In genomic region chr17:15065391-15066024, GRCm38 (mm10) we compare ENCODE assay signal across 7 mouse cellular contexts. TPM values are rescaled to one million over a fixed set of nuclear protein-coding genes. Genes with fewer than 3 reads are reported as not detected.
DNase-seq lines count a peak whose midpoint lies in the region; ATAC-seq and TF ChIP-seq lines count a peak whose summit lies in the region.

No protein-coding gene starts in this region.

- no peak overlapping the region for H3K9ac ChIP-seq in heart, postnatal 0 days (replicated peaks; ENCODE audit: low read depth, low read length)

- H3K27me3 ChIP-seq in forebrain, embryonic 10.5 days (ENCODE audit: poor library complexity, severe bottlenecking): no peaks in the 10 kb centered on the region
- H3K27me3 ChIP-seq in heart, postnatal 0 days (ENCODE audit: control insufficient read depth, insufficient read depth, low read length): 0 out of 2 replicates have a peak, but pooled peaks cover 4% of the 10 kb centered on the region

- no peak overlapping the region for H3K4me2 ChIP-seq in heart, postnatal 0 days (ENCODE audit: low read depth, low read length)

- peak; percentile 87 for DNase-seq in MN1 (ENCODE audit: low spot score)
- DNase-seq in brain, embryonic 14.5 days (ENCODE audit: low read depth): peak; percentile 93
- DNase-seq in forebrain, embryonic 10.5 days (ENCODE audit: extremely low spot score, low spot score): peak; percentile 64
- peak; percentile 85 for DNase-seq in heart, postnatal 0 days (ENCODE audit: low spot score)
- DNase-seq in kidney, postnatal 36 days: peak; percentile 69 to 77
- peak; percentile 71 for DNase-seq in lung, postnatal 14 days
- peak; percentile 74 for DNase-seq in retina, postnatal 7 days (ENCODE audit: low read depth, low spot score)

- TF ChIP-seq POLR2A in brain, embryonic 14.5 days (IDR thresholded peaks at IDR 0.05; ENCODE audit: borderline replicate concordance, extremely low read depth, insufficient read depth, insufficient read length, poor library complexity, severe bottlenecking): no peak

- WGBS in forebrain, embryonic 10.5 days: 43% methylated on average over 13 of the region's 13 CpGs
- 41% methylated on average over 13 of the region's 13 CpGs for WGBS in heart, postnatal 0 days

- peak overlapping the region; percentile 80 for H3K27ac ChIP-seq in forebrain, embryonic 10.5 days
- no peak overlapping the region for H3K27ac ChIP-seq in heart, postnatal 0 days (ENCODE audit: low read depth)

- peaks cover 34% of the 10 kb centered on the region for H3K36me3 ChIP-seq in forebrain, embryonic 10.5 days (replicated peaks)
- H3K36me3 ChIP-seq in heart, postnatal 0 days (replicated peaks; ENCODE audit: control insufficient read depth, insufficient read depth, low read length): peaks cover 16% of the 10 kb centered on the region; the same call in 1 of the 2 replicates

- peak overlapping the region; percentile 19; the same call in 1 of the 2 replicates for H3K4me3 ChIP-seq in forebrain, embryonic 10.5 days
- no peak overlapping the region for H3K4me3 ChIP-seq in heart, postnatal 0 days (ENCODE audit: low read depth, low read length)

- TF ChIP-seq CTCF in brain, embryonic 14.5 days (IDR thresholded peaks at IDR 0.05; ENCODE audit: borderline replicate concordance, extremely low read depth, insufficient read depth, insufficient read length): peak; percentile 78; the same call in 1 of the 2 replicates
- peak; percentile 80 for TF ChIP-seq CTCF in heart, postnatal 0 days (IDR thresholded peaks at IDR 0.05; ENCODE audit: low read depth)

- ATAC-seq in heart, postnatal 0 days (ENCODE audit: insufficient read depth, low read depth): peak; percentile 56; the same call in 1 of the 2 replicates

- no peak for TF ChIP-seq EP300 in heart, postnatal 0 days (IDR thresholded peaks at IDR 0.05; ENCODE audit: low read depth)

- H3K4me1 ChIP-seq in forebrain, embryonic 10.5 days: peaks cover 16% of the 10 kb centered on the region
- H3K4me1 ChIP-seq in heart, postnatal 0 days (ENCODE audit: control insufficient read depth, insufficient read depth): 0 out of 2 replicates have a peak, but pooled peaks cover 4% of the 10 kb centered on the region

- no peaks in the 10 kb centered on the region for H3K9me3 ChIP-seq in forebrain, embryonic 10.5 days
- H3K9me3 ChIP-seq in heart, postnatal 0 days (replicated peaks; ENCODE audit: control insufficient read depth, low read length): no peaks in the 10 kb centered on the region

RNA-seq across cellular contexts. Expression of gene Gm3448, which starts 24.2 kb away (rescaled TPM):
- 3.4 and 4.7 TPM in 2 replicates for polyA plus RNA-seq in brain, embryonic 14.5 days (2012; rRNA removed)
- 4.8 and 6.6 TPM in 2 replicates for polyA plus RNA-seq in forebrain, embryonic 10.5 days (2016; fragmentation: Nextera tagmentation; extraction: Ambion mirVana)
- total RNA-seq in heart, postnatal 0 days (2014; rRNA removed; ENCODE audit: low replicate concordance): 0.04 and 1.8 TPM in 2 replicates
- polyA plus RNA-seq in heart, postnatal 0 days (2015; fragmentation: Nextera tagmentation; extraction: Ambion mirVana): 2.9 and 3.0 TPM in 2 replicates

RNA-seq across cellular contexts. Expression of gene Tcte3, which starts 24.2 kb away (rescaled TPM):
- 0.31 TPM in 1 of 2 replicates, not detected in the other for polyA plus RNA-seq in brain, embryonic 14.5 days (2012; rRNA removed)
- polyA plus RNA-seq in forebrain, embryonic 10.5 days (2016; fragmentation: Nextera tagmentation; extraction: Ambion mirVana): 0.86 and 1.0 TPM in 2 replicates
- not detected in 2 replicates for total RNA-seq in heart, postnatal 0 days (2014; rRNA removed; ENCODE audit: low replicate concordance)
- polyA plus RNA-seq in heart, postnatal 0 days (2015; fragmentation: Nextera tagmentation; extraction: Ambion mirVana): not detected in 2 replicates

RNA-seq across cellular contexts. Expression of gene Ermard, which starts 24.5 kb away (rescaled TPM):
- polyA plus RNA-seq in brain, embryonic 14.5 days (2012; rRNA removed): 87.7 and 107 TPM in 2 replicates
- 98.4 and 101 TPM in 2 replicates for polyA plus RNA-seq in forebrain, embryonic 10.5 days (2016; fragmentation: Nextera tagmentation; extraction: Ambion mirVana)
- 15.3 and 35.6 TPM in 2 replicates for total RNA-seq in heart, postnatal 0 days (2014; rRNA removed; ENCODE audit: low replicate concordance)
- 39.5 and 41.8 TPM in 2 replicates for polyA plus RNA-seq in heart, postnatal 0 days (2015; fragmentation: Nextera tagmentation; extraction: Ambion mirVana)

RNA-seq across cellular contexts. Expression of gene Gm3435, which starts 55.5 kb away (rescaled TPM):
- 6.2 and 9.0 TPM in 2 replicates for polyA plus RNA-seq in brain, embryonic 14.5 days (2012; rRNA removed)
- polyA plus RNA-seq in forebrain, embryonic 10.5 days (2016; fragmentation: Nextera tagmentation; extraction: Ambion mirVana): 8.6 and 11.1 TPM in 2 replicates
- total RNA-seq in heart, postnatal 0 days (2014; rRNA removed; ENCODE audit: low replicate concordance): 5.4 TPM in 1 of 2 replicates, not detected in the other
- polyA plus RNA-seq in heart, postnatal 0 days (2015; fragmentation: Nextera tagmentation; extraction: Ambion mirVana): 5.8 and 6.2 TPM in 2 replicates
